Comparison of ENCODE assay signal across 8 mouse cellular contexts in the genomic region with DNA sequence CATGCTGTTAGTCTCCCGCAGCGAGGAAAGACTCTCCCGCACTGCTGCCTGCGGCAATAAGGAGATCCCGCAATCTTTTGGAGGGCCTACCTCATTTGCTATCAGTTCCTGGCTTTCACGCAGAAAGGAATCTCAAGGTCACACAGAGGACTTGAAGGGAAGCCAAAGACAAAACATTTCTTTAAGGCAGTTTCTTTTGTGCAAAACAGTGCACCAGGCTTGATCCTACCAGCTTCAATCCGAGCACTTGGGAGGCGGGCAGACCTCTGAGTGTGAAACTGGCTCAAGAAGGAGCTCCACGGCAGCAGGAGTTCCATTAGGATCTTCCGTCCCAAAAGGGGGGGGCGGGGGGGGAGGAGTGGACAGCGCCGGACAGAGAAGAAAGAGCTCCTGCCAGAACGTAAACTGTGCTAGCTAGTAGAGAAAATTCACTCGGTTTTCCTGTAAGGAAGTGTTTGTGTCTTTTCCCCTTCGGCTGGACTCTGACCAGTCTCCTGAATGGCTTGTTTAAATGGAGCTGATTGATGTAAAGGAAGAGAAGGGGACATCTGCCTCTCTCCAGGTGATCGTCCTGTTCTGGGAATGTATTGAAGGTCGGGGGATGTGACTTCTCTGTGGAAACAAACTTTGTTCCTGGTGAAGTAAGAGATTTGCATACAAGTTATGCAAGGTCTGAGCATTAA. TPM values are rescaled to one million over a fixed set of nuclear protein-coding genes. Genes with fewer than 3 reads are reported as not detected.
DNase-seq lines count a peak whose midpoint lies in the region; ATAC-seq and TF ChIP-seq lines count a peak whose summit lies in the region.

No protein-coding gene starts in this region.

- DNase-seq in kidney, postnatal 14 days: no peak
- peak; percentile 49 for DNase-seq in embryo, embryonic 10.5 days (ENCODE audit: low spot score)
- DNase-seq in hindbrain, postnatal 0 days (ENCODE audit: low spot score): peak; percentile 16
- DNase-seq in spleen, postnatal 36 days (ENCODE audit: low spot score in 2 of 2): no peak
- no peak for DNase-seq in layer of hippocampus, adult 2 months (ENCODE audit: low spot score in 2 of 2)
- DNase-seq in cerebellum, adult 11 months: no peak

- peak overlapping the region; percentile 38 for H3K4me2 ChIP-seq in kidney, embryonic 14.5 days (replicated peaks; ENCODE audit: low read depth, low read length)
- H3K4me2 ChIP-seq in hindbrain, postnatal 0 days (ENCODE audit: low read depth, low read length): peak overlapping the region; percentile 50
- H3K4me2 ChIP-seq in myocyte (ENCODE audit: low read depth): peak overlapping the region; percentile 12

- 8% methylated on average over 15 of the region's 18 CpGs for WGBS in kidney, embryonic 14.5 days
- WGBS in hindbrain, postnatal 0 days: 10% methylated on average over 16 of the region's 18 CpGs

- peaks cover 16% of the 10 kb centered on the region; the same call in 1 of the 2 replicates for H3K4me1 ChIP-seq in kidney, embryonic 14.5 days (ENCODE audit: control insufficient read depth, insufficient read depth, low read length)
- H3K4me1 ChIP-seq in hindbrain, postnatal 0 days (ENCODE audit: insufficient read depth, low read length): peaks cover 3% of the 10 kb centered on the region; the same call in 1 of the 2 replicates

- no peak for TF ChIP-seq POLR2A in myocyte (IDR thresholded peaks at IDR 0.05; ENCODE audit: insufficient read length, low read depth)

- H3K9ac ChIP-seq in kidney, embryonic 14.5 days (ENCODE audit: low read depth, low read length): peak overlapping the region; percentile 40; the same call in 1 of the 2 replicates
- H3K9ac ChIP-seq in hindbrain, postnatal 0 days (replicated peaks; ENCODE audit: low read length): no peak overlapping the region

- H3K9me3 ChIP-seq in kidney, embryonic 14.5 days (ENCODE audit: control insufficient read depth, low read length): no peaks in the 10 kb centered on the region
- no peaks in the 10 kb centered on the region for H3K9me3 ChIP-seq in hindbrain, postnatal 0 days (ENCODE audit: low read length)

- H3K27ac ChIP-seq in kidney, embryonic 14.5 days (ENCODE audit: low read depth, low read length): no peak overlapping the region
- H3K27ac ChIP-seq in hindbrain, postnatal 0 days: no peak overlapping the region; the same call in 1 of the 2 replicates
- no peak overlapping the region for H3K27ac ChIP-seq in layer of hippocampus, adult 2 months

- H3K36me3 ChIP-seq in kidney, embryonic 14.5 days (ENCODE audit: control insufficient read depth, insufficient read depth, low read length): no peaks in the 10 kb centered on the region
- no peaks in the 10 kb centered on the region for H3K36me3 ChIP-seq in hindbrain, postnatal 0 days (ENCODE audit: insufficient read depth, low read length)
- no peaks in the 10 kb centered on the region for H3K36me3 ChIP-seq in myocyte (ENCODE audit: control insufficient read depth, insufficient read depth)

- H3ac ChIP-seq in myocyte (ENCODE audit: control insufficient read depth, insufficient read length): no peak overlapping the region

- H3K27me3 ChIP-seq in kidney, embryonic 14.5 days (ENCODE audit: control insufficient read depth, insufficient read depth, low read length): no peaks in the 10 kb centered on the region
- H3K27me3 ChIP-seq in hindbrain, postnatal 0 days (ENCODE audit: insufficient read depth, low read length): no peaks in the 10 kb centered on the region
- no peaks in the 10 kb centered on the region for H3K27me3 ChIP-seq in myocyte (ENCODE audit: control insufficient read depth, insufficient read depth, insufficient read length)

- no peaks in the 10 kb centered on the region for H3K79me2 ChIP-seq in myocyte (ENCODE audit: control insufficient read depth, insufficient read depth)

- no peak for ATAC-seq in kidney, embryonic 14.5 days (ENCODE audit: low FRiP score, low TSS enrichment)
- ATAC-seq in hindbrain, postnatal 0 days: no peak

- TF ChIP-seq CTCF in hindbrain, postnatal 0 days (IDR thresholded peaks at IDR 0.05; ENCODE audit: low read depth): no peak
- no peak for TF ChIP-seq CTCF in layer of hippocampus, adult 2 months (conservative IDR thresholded peaks at IDR 0.05)

- peak overlapping the region; percentile 23 for H3K4me3 ChIP-seq in kidney, embryonic 14.5 days (ENCODE audit: low read length)
- H3K4me3 ChIP-seq in hindbrain, postnatal 0 days (ENCODE audit: low read length): no peak overlapping the region
- H3K4me3 ChIP-seq in myocyte: no peak overlapping the region
- no peak overlapping the region; the same call in 1 of the 2 replicates for H3K4me3 ChIP-seq in layer of hippocampus, adult 2 months

TF ChIP-seq in myocyte, 11 proteins besides CTCF, POLR2A, EP300 and RAD21:
- no peak for TF ChIP-seq MYOD1 (IDR thresholded peaks at IDR 0.05; ENCODE audit: control insufficient read depth in 1 of 3, insufficient read length in 2 of 3, low read depth in 2 of 3)
- TF ChIP-seq TCF12 (IDR thresholded peaks at IDR 0.05; ENCODE audit: insufficient read depth, poor library complexity, severe bottlenecking): no peak
- TF ChIP-seq MAX (IDR thresholded peaks at IDR 0.05; ENCODE audit: low read depth): no peak
- TF ChIP-seq E2F4 (IDR thresholded peaks at IDR 0.05; ENCODE audit: insufficient read depth): no peak
- TF ChIP-seq CEBPB (IDR thresholded peaks at IDR 0.05; ENCODE audit: insufficient read depth, poor library complexity, severe bottlenecking): no peak
- TF ChIP-seq POLR2AphosphoS2 (IDR thresholded peaks at IDR 0.05; ENCODE audit: insufficient read length, low read depth): no peak
- TF ChIP-seq SRF (IDR thresholded peaks at IDR 0.05; ENCODE audit: control insufficient read depth, insufficient read length, low read depth): no peak
- no peak for TF ChIP-seq USF1 (IDR thresholded peaks at IDR 0.05; ENCODE audit: low read depth)
- TF ChIP-seq REST (IDR thresholded peaks at IDR 0.05; ENCODE audit: insufficient read depth, insufficient read length): no peak
- no peak for TF ChIP-seq TCF3 (IDR thresholded peaks at IDR 0.05; ENCODE audit: insufficient read length, low read depth)
- TF ChIP-seq MYOG (IDR thresholded peaks at IDR 0.05; ENCODE audit: control insufficient read depth in 1 of 3, insufficient read depth in 1 of 3, insufficient read length in 2 of 3, low read depth in 2 of 3): no peak
TF ChIP-seq in myocyte: peak in this region for 0.

RNA-seq across cellular contexts. Expression of gene Hist1h2bp, which starts 3.5 kb away (rescaled TPM):
- 1.9 and 4.3 TPM in 2 replicates for polyA plus RNA-seq in kidney, embryonic 14.5 days (2014; fragmentation: Nextera tagmentation; extraction: Ambion mirVana)
- total RNA-seq in hindbrain, postnatal 0 days (2014; rRNA removed): 234 and 289 TPM in 2 replicates
- 0.84 TPM in 1 of 2 replicates, not detected in the other for polyA plus RNA-seq in hindbrain, postnatal 0 days (2015; fragmentation: Nextera tagmentation; extraction: Ambion mirVana)
- polyA plus RNA-seq in myocyte (2012; fragmentation: generic; extraction: Trizol): 0.89 TPM
- 1 to 10 TPM; 6.8 to 8.1 TPM for total RNA-seq in layer of hippocampus, adult 2 months (2021)

RNA-seq across cellular contexts. Expression of gene Hist1h2an, which starts 3.7 kb away (rescaled TPM):
- polyA plus RNA-seq in kidney, embryonic 14.5 days (2014; fragmentation: Nextera tagmentation; extraction: Ambion mirVana): 11.0 and 12.2 TPM in 2 replicates
- total RNA-seq in hindbrain, postnatal 0 days (2014; rRNA removed): 641 and 1,093 TPM in 2 replicates
- 2.2 and 5.4 TPM in 2 replicates for polyA plus RNA-seq in hindbrain, postnatal 0 days (2015; fragmentation: Nextera tagmentation; extraction: Ambion mirVana)
- polyA plus RNA-seq in myocyte (2012; fragmentation: generic; extraction: Trizol): 6.8 TPM
- total RNA-seq in layer of hippocampus, adult 2 months (2021): 1 to 10 TPM in 1 of 2 experiments, not detected in 1; 2.8 TPM

RNA-seq across cellular contexts. Expression of gene Hist1h3i, which starts 7.6 kb away (rescaled TPM):
- 212 and 289 TPM in 2 replicates for polyA plus RNA-seq in kidney, embryonic 14.5 days (2014; fragmentation: Nextera tagmentation; extraction: Ambion mirVana)
- 789 and 1,626 TPM in 2 replicates for total RNA-seq in hindbrain, postnatal 0 days (2014; rRNA removed)
- polyA plus RNA-seq in hindbrain, postnatal 0 days (2015; fragmentation: Nextera tagmentation; extraction: Ambion mirVana): 24.5 and 29.0 TPM in 2 replicates
- 10.6 TPM for polyA plus RNA-seq in myocyte (2012; fragmentation: generic; extraction: Trizol)
- 10 to 100 TPM; 61.0 to 71.7 TPM for total RNA-seq in layer of hippocampus, adult 2 months (2021)

RNA-seq across cellular contexts. Expression of gene Hist1h1b, which starts 10.3 kb away (rescaled TPM):
- polyA plus RNA-seq in kidney, embryonic 14.5 days (2014; fragmentation: Nextera tagmentation; extraction: Ambion mirVana): 18.8 and 27.0 TPM in 2 replicates
- 263 and 411 TPM in 2 replicates for total RNA-seq in hindbrain, postnatal 0 days (2014; rRNA removed)
- 10.0 and 11.7 TPM in 2 replicates for polyA plus RNA-seq in hindbrain, postnatal 0 days (2015; fragmentation: Nextera tagmentation; extraction: Ambion mirVana)
- 1.7 TPM for polyA plus RNA-seq in myocyte (2012; fragmentation: generic; extraction: Trizol)
- 1 to 10 TPM; 6.3 to 8.1 TPM for total RNA-seq in layer of hippocampus, adult 2 months (2021)

RNA-seq across cellular contexts. Expression of gene Hist1h2bq, which starts 19.3 kb away (rescaled TPM):
- polyA plus RNA-seq in kidney, embryonic 14.5 days (2014; fragmentation: Nextera tagmentation; extraction: Ambion mirVana): 25.4 and 40.2 TPM in 2 replicates
- 1,114 and 1,806 TPM in 2 replicates for total RNA-seq in hindbrain, postnatal 0 days (2014; rRNA removed)
- polyA plus RNA-seq in hindbrain, postnatal 0 days (2015; fragmentation: Nextera tagmentation; extraction: Ambion mirVana): 4.8 and 6.4 TPM in 2 replicates
- 72.0 TPM for polyA plus RNA-seq in myocyte (2012; fragmentation: generic; extraction: Trizol)
- total RNA-seq in layer of hippocampus, adult 2 months (2021): 10 to 100 TPM; 39.6 to 42.1 TPM

Comparison
In these comparisons a context has a peak if more than half of its experiments do, and no peak if none do; other contexts are left out.
1. DNase-seq: peak in embryo, embryonic 10.5 days (single experiment) and hindbrain, postnatal 0 days (single experiment); none in kidney, postnatal 14 days (single experiment), spleen, postnatal 36 days (0 of 2), layer of hippocampus, adult 2 months (0 of 2) and cerebellum, adult 11 months (single experiment).
2. Peak in every context shown above with its lines, with median percentiles within 50 percentile points of each other: H3K4me2 ChIP-seq.